Mouse (Mus musculus) kidney, embryonic 16.5 days (tissue): ENCODE measurements around the gene Zp1. TPM values are rescaled to one million over a fixed set of nuclear protein-coding genes. Genes with fewer than 3 reads are reported as not detected.

Experiments
- ATAC-seq: fragments of 200-750 bp; cut with Nextera tagmentation; 2 replicates; pipeline ENCODE4 v1.8.0; 2017; ENCODE audit warnings: moderate TSS enrichment; ENCODE audit not compliant: low FRiP score, low TSS enrichment
- H3K27ac ChIP-seq: fragments of 300-500 bp; sonication (generic); 2 replicates; pipeline ENCODE4 v1.5.1; 2014; ENCODE audit warnings: low read length
- H3K27me3 ChIP-seq: fragments of 300-500 bp; sonication (generic); 2 replicates; pipeline ENCODE4 v1.6.1; 2014; ENCODE audit warnings: low read length, control low read depth, mixed read lengths; ENCODE audit not compliant: insufficient read depth
- H3K36me3 ChIP-seq: fragments of 300-500 bp; sonication (generic); 2 replicates; pipeline ENCODE4 v1.6.1; 2014; ENCODE audit warnings: low read length, control low read depth, mixed read lengths; ENCODE audit not compliant: insufficient read depth
- H3K4me1 ChIP-seq: fragments of 300-500 bp; sonication (generic); 2 replicates; pipeline ENCODE4 v1.6.1; 2014; ENCODE audit warnings: low read length, control low read depth, mixed read lengths; ENCODE audit not compliant: insufficient read depth
- H3K4me2 ChIP-seq: fragments of 300-500 bp; sonication (generic); replicated peaks from 2 replicates; pipeline ENCODE4 v1.6.1; 2014; ENCODE audit warnings: low read depth, low read length
- H3K4me3 ChIP-seq: fragments of 300-500 bp; sonication (generic); 2 replicates; pipeline ENCODE4 v1.5.1; 2014; ENCODE audit warnings: mild to moderate bottlenecking, low read length
- H3K9ac ChIP-seq: fragments of 300-500 bp; sonication (generic); replicated peaks from 2 replicates; pipeline ENCODE4 v1.6.1; 2014; ENCODE audit warnings: low read length
- H3K9me3 ChIP-seq: fragments of 300-500 bp; sonication (generic); 2 replicates; pipeline ENCODE4 v1.6.1; 2016; ENCODE audit warnings: low read length, control low read depth
- WGBS: fragments of 180-500 bp; shearing (Covaris S2); extraction: QIAGEN DNeasy Blood & Tissue Kit; methylation state at CpG from one replicate; pipeline ENCODE4 v1.1.7; 2014; 5-methylcytosine and 5-hydroxymethylcytosine counted together
- polyA plus RNA-seq: library from polyadenylated mRNA; unstranded; fragments of >200 nt; fragmentation: Nextera tagmentation; extraction: Ambion mirVana; gene quantifications from 2 replicates; pipeline ENCODE4 v1.2.1, GENCODE M21; 2015

Zp1 gene
- polyA plus RNA-seq, 1 experiment from 2014 or later: not detected

DNA sequence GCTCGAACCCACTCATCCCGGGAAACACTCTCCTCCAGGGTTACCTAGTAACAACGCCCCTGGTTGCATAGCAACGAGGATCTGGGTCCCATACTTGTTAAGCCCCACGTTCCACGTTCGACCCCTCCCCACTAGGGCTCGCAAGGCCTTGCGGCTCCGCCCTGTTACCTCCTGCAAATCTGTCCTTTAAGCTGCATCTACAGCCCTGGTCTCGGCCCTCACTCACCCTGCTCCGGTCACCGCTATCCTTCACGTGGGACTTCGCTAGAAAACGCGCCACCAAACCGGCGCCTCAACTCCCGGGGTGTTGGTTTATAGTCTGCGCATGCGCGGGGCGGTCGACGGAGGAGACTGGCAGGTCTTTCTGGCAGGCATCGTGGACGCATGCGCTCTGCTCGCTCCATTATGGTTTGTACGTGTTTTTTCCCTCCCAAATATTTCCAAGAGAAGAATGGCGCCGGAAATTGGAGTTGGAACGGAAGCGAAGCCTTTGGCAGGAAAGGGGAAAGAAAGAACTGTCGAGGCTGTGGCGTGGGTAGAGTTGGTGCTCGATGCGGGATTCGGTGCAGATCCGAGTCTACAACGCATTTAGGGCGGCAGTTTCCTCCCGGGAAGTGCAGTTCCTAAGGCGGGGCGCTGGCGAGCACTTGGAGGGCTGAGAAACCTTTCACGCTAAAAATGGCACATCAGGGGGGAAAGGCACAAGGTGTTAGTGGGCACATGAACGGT is 38.8 kb downstream of the Zp1 start, which contains the start of gene Tmem109:
TSS of gene Tmem109 (minus strand) at position 576 of the 729 bp plus-strand sequence.
- WGBS: under 1% methylated on average over 49 of the region's 49 CpGs
- Histone ChIP-seq H3K4me3 (peak within 1 kb of the TSS; percentile 71), H3K9me3 (0 out of 2 replicates have a peak, but pooled peaks cover 4% of the 10 kb centered on the region), H3K27me3 (no peaks in the 10 kb centered on the region), H3K4me2 (peak within 1 kb of the TSS; percentile 94), H3K27ac (peak within 1 kb of the TSS; percentile 83), H3K36me3 (no peaks in the 10 kb centered on the region), H3K9ac (peak within 1 kb of the TSS; percentile 69), H3K4me1 (peaks cover 28% of the 10 kb centered on the region)
- peak; percentile 89 for ATAC-seq

DNA sequence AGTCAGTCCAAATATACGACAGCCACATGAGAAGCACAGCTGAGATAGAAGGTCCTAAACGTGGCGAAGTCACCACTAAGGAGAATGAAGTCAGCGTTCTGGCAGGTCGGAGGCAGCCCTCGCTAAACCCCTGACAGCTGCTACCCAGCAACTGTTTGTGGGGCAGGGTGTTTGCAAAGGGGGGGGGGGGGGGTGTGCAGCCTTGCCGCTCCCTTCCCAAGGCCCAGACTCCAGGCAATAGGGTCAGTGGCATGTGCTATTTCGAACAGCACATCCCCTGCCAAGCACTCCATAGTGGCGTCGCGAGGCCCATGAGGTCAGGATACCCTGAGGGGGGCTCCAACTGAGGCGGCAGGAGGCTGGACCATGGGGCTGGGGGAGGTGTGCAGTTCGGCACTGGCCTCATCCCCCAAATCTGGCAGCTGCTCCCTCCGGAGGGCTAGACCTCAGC is 39.4 kb downstream of the Zp1 start:
- H3K4me3 ChIP-seq: peak overlapping the region; percentile 71
- peak overlapping the region; percentile 69 for H3K9ac ChIP-seq
- H3K27ac ChIP-seq: peak overlapping the region; percentile 83; the same call in 1 of the 2 replicates
- peak overlapping the region; percentile 94 for H3K4me2 ChIP-seq
- H3K4me1 ChIP-seq: peaks cover 28% of the 10 kb centered on the region
- H3K36me3 ChIP-seq: no peaks in the 10 kb centered on the region
- peak; percentile 81 for ATAC-seq
- 1% methylated on average over 14 of the region's 14 CpGs for WGBS
- 0 out of 2 replicates have a peak, but pooled peaks cover 3% of the 10 kb centered on the region for H3K9me3 ChIP-seq
- no peaks in the 10 kb centered on the region for H3K27me3 ChIP-seq

GRCm38 (mm10) chr19:10880085-10880974 is 40.1 kb downstream of the Zp1 start:
- Histone ChIP-seq H3K4me3 (peak overlapping the region; percentile 71), H3K36me3 (no peaks in the 10 kb centered on the region), H3K9me3 (0 out of 2 replicates have a peak, but pooled peaks cover 2% of the 10 kb centered on the region), H3K27me3 (no peaks in the 10 kb centered on the region), H3K27ac (0 out of 2 replicates have a peak overlapping the region, but pooled peaks have one; percentile 28), H3K9ac (peak overlapping the region; percentile 69), H3K4me2 (peak overlapping the region; percentile 94), H3K4me1 (peaks cover 28% of the 10 kb centered on the region)
- 45% methylated on average over 7 of the region's 7 CpGs for WGBS
- ATAC-seq: peak; percentile 40

DNA sequence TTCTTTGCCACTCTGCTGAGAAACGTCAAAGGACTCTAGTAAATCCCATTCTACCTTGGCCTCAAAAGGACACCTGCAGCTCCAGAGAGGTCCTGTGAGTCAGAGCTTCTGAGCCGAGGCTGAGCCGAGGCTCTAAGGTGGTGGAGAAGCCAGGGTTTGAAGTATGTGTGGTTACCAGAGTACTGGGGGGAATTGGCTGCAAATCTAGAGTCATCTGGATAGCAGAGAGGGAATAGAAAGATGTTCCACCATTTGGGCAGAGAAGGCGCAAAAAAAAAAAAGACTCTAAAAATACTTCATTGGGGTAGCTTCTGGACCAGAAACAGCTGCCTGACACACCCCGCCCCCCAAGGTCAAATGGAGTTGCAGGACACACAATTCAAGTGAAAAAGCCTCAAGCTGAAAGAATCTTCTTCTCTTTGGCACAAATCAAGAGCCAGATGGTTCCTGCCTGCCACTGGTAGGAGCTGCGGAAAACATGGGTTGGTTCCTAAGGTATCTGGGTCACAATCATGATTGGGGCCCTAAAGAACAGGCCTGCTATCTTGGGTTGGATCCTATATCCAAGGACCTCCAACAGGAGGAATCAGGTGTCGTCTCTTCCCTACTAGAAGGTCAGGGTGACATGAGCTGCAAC is 42.1 kb downstream of the Zp1 start:
- 84% methylated on average over 7 of the region's 7 CpGs for WGBS
- Histone ChIP-seq H3K9me3 (no peaks in the 10 kb centered on the region), H3K27ac (no peak overlapping the region), H3K36me3 (peaks cover 10% of the 10 kb centered on the region), H3K9ac (no peak overlapping the region), H3K27me3 (no peaks in the 10 kb centered on the region), H3K4me2 (no peak overlapping the region), H3K4me1 (peaks cover 28% of the 10 kb centered on the region), H3K4me3 (no peak overlapping the region)
- no peak for ATAC-seq

GRCm38 (mm10) chr19:10871328-10871961 is 49.0 kb downstream of the Zp1 start:
- no peak overlapping the region for H3K4me3 ChIP-seq
- no peak overlapping the region for H3K9ac ChIP-seq
- H3K9me3 ChIP-seq: no peaks in the 10 kb centered on the region
- peaks cover 18% of the 10 kb centered on the region for H3K36me3 ChIP-seq
- H3K27me3 ChIP-seq: no peaks in the 10 kb centered on the region
- peak; percentile 37 for ATAC-seq
- peaks cover 32% of the 10 kb centered on the region for H3K4me1 ChIP-seq
- WGBS: 78% methylated on average over 14 of the region's 14 CpGs
- H3K4me2 ChIP-seq: no peak overlapping the region
- H3K27ac ChIP-seq: peak overlapping the region; percentile 50

DNA sequence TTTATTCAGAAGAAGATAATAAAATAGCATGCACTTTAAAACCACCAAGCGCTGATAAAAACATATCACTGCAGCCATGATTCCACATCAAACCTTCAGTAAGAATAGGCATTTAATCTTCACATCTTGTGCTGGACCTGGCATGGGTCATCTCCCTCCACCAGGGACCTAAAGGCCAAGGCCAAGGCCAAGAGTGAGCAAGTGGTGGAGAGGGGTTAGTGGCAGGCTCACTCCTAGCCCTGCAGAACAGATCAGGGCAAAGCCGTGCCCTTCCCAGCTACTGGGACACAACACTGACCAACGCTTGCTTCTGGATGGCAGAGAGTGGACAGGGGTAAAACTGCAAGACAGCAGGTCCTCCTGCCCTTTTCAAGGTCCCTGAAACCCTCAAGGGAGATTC is 49.8 kb downstream of the Zp1 start:
- no peaks in the 10 kb centered on the region for H3K27me3 ChIP-seq
- peaks cover 24% of the 10 kb centered on the region for H3K36me3 ChIP-seq
- H3K4me3 ChIP-seq: no peak overlapping the region
- no peaks in the 10 kb centered on the region for H3K9me3 ChIP-seq
- H3K27ac ChIP-seq: peak overlapping the region; percentile 87
- WGBS: 91% methylated on average over 3 of the region's 3 CpGs
- no peak for ATAC-seq
- no peak overlapping the region for H3K4me2 ChIP-seq
- H3K4me1 ChIP-seq: peaks cover 32% of the 10 kb centered on the region
- H3K9ac ChIP-seq: no peak overlapping the region

GRCm38 (mm10) chr19:10869886-10870527 is 50.4 kb downstream of the Zp1 start, which contains the start of gene Tmem132a:
Tmem132a (minus strand) TSS chr19:10869940.
- peak; percentile 49; the same call in 1 of the 2 replicates for ATAC-seq
- peak within 1 kb of the TSS; percentile 87 for H3K27ac ChIP-seq
- peaks cover 30% of the 10 kb centered on the region for H3K36me3 ChIP-seq

DNA sequence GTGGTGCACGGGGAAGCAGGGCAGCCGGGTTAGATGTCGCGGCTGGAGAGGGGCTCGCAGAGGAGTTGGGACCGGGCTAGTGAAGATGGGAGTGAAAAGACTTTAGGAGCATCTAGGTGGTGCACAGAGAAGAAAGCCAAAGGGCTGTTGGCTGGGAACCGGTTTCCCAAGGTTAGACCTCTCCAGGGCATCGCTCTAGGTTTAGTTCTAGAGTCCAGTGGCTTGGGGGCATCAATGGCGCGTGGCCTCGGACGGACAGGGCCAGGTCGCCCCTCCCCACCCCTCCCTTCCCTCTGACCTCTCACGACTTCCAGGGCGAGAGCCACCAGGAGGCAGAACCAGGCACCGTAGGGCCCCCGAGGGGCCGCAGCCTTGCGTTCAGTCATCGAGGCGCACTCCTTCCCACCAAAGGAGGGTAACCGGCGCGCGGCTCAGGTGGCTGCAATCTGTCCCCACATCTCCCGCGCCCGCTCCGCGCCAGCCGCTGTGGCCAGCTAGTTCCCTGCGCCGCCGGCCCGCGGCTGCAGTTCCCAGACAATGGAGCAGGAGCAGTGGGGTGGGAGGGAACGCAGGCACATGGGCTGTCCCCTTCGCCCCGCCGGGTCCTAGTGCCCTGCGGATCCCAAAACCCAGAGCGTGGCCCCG is 51.1 kb downstream of the Zp1 start:
- peak overlapping the region; percentile 90 for H3K9ac ChIP-seq
- H3K27me3 ChIP-seq: no peaks in the 10 kb centered on the region
- H3K4me3 ChIP-seq: peak overlapping the region; percentile 81
- H3K4me2 ChIP-seq: peak overlapping the region; percentile 64
- peak overlapping the region; percentile 87 for H3K27ac ChIP-seq
- peaks cover 32% of the 10 kb centered on the region for H3K4me1 ChIP-seq
- ATAC-seq: peak; percentile 95
- no peaks in the 10 kb centered on the region for H3K9me3 ChIP-seq
- peaks cover 37% of the 10 kb centered on the region for H3K36me3 ChIP-seq
- WGBS: under 1% methylated on average over 39 of the region's 43 CpGs

More at GRCm38 (mm10) chr19:10869886-10870527, 50.4 kb downstream of the Zp1 start, which contains the start of gene Tmem132a:
- H3K4me3 ChIP-seq: peak within 1 kb of the TSS; percentile 81
- 3% methylated on average over 8 of the region's 8 CpGs for WGBS
- peak within 1 kb of the TSS; percentile 64 for H3K4me2 ChIP-seq
- H3K9me3 ChIP-seq: no peaks in the 10 kb centered on the region
- peak within 1 kb of the TSS; percentile 90 for H3K9ac ChIP-seq
- H3K4me1 ChIP-seq: peaks cover 32% of the 10 kb centered on the region
- H3K27me3 ChIP-seq: no peaks in the 10 kb centered on the region
